Mouse (Mus musculus) embryonic fibroblast, embryonic 13.5 days (primary cell): ENCODE results near the gene Msantd3. TPM values are rescaled to one million over a fixed set of nuclear protein-coding genes. Genes with fewer than 3 reads are reported as not detected.

Experiments
- H3K27ac ChIP-seq: 2 replicates; pipeline ENCODE4 v1.5.1; 2012; ENCODE audit warnings: low read length, control low read depth, inconsistent platforms; ENCODE audit not compliant: insufficient read depth
- H3K4me1 ChIP-seq: 2 replicates; pipeline ENCODE4 v1.6.1; 2011; ENCODE audit warnings: low read length; ENCODE audit not compliant: control insufficient read depth, insufficient read depth
- H3K4me3 ChIP-seq: 2 replicates; pipeline ENCODE4 v1.5.1; 2011; ENCODE audit warnings: mild to moderate bottlenecking, control low read depth, low read length; ENCODE audit not compliant: insufficient read depth
- CTCF ChIP-seq: IDR thresholded peaks from 2 replicates; pipeline ENCODE4 v1.5.1; 2011; ENCODE audit warnings: mild to moderate bottlenecking, control low read depth, low read length, moderate library complexity, borderline replicate concordance; ENCODE audit not compliant: insufficient read depth
- POLR2A ChIP-seq: IDR thresholded peaks from 2 replicates; pipeline ENCODE4 v1.6.1; 2011; ENCODE audit warnings: low read depth, mild to moderate bottlenecking, control low read depth, low read length, moderate library complexity
- polyA plus RNA-seq: library from polyadenylated mRNA; stranded (reverse); fragments of >200 nt; gene quantifications from 2 replicates; pipeline ENCODE4 v1.2.4, GENCODE M21; 2011; ENCODE audit warnings: low read depth; ENCODE audit not compliant: missing spikeins, insufficient read length

The Msantd3 gene
- polyA plus RNA-seq, 1 experiment = 37.3 TPM

DNA sequence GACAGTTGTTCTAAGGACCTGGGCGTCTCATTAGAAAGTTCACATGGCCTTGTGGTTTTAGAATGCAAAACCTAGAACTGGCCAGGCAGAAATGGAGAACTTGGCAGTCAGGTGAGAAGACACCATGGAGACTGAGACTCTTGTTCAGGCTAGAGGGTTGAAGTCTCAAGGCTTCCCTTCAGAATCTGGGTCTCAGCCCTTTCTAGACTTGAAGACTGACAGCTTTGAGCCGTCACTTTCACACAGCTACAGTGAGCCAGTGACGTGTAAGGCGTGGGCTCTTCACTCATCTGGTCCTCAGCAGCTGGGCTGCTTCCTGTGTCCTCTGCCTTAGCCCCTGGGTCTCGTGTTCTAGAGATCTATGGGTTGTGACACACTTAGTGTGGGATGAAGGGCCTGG, 52.6 kb downstream of the Msantd3 start:
- H3K27ac ChIP-seq = no peak overlapping the region
- no peak for TF ChIP-seq CTCF
- no peak for TF ChIP-seq POLR2A

GRCm38 (mm10) chr4:48592844-48593243, 53.1 kb downstream of the Msantd3 start:
- H3K4me3 ChIP-seq = no peak overlapping the region
- H3K27ac ChIP-seq = no peak overlapping the region
- TF ChIP-seq POLR2A (no peak), CTCF (no peak)
- no peaks in the 10 kb centered on the region for H3K4me1 ChIP-seq

More for the DNA sequence above, 52.6 kb downstream of the Msantd3 start:
- H3K4me1 ChIP-seq = no peaks in the 10 kb centered on the region
- no peak overlapping the region for H3K4me3 ChIP-seq

DNA sequence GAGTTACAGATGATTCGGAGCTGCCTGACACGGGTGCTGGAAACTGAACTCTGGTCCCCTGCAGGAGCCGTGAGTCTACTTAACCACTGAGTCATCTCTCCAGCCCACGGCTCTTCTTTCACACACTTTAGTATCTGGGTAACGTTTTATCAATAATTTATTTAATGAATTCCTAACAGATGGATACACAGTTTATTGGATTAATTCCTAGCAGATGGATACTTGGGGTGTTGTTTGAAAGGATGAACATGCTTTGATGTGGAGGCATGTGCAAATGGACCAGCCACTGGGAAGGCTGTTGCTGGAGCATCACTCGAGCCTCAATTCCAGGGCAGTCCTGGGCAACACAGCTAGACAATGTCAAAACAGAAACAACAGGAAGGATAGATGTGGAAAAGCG, 56.4 kb downstream of the Msantd3 start:
- H3K4me3 ChIP-seq = no peak overlapping the region
- no peaks in the 10 kb centered on the region for H3K4me1 ChIP-seq
- TF ChIP-seq CTCF (no peak), POLR2A (no peak)
- H3K27ac ChIP-seq = no peak overlapping the region

GRCm38 (mm10) chr4:48605650-48606049, 65.9 kb downstream of the Msantd3 start:
- no peak overlapping the region for H3K27ac ChIP-seq
- TF ChIP-seq POLR2A = no peak
- no peak for TF ChIP-seq CTCF
- no peaks in the 10 kb centered on the region for H3K4me1 ChIP-seq
- no peak overlapping the region for H3K4me3 ChIP-seq

- Histone ChIP-seq H3K4me3 (no peak overlapping the region), H3K4me1 (0 out of 2 replicates have a peak, but pooled peaks cover 2% of the 10 kb centered on the region), H3K27ac (no peak overlapping the region)
- TF ChIP-seq CTCF (no peak), POLR2A (no peak)
Measured at GRCm38 (mm10) chr4:48609485-48609884, 69.8 kb downstream of the Msantd3 start.

GRCm38 (mm10) chr4:48610251-48610650, 70.5 kb downstream of the Msantd3 start:
- Histone ChIP-seq H3K4me1 (peaks cover 6% of the 10 kb centered on the region), H3K4me3 (no peak overlapping the region), H3K27ac (no peak overlapping the region)
- no peak for TF ChIP-seq CTCF
- TF ChIP-seq POLR2A = no peak

Other genes starting within 250 kb of the Msantd3 start
- gene Tex10, start 66.5 kb upstream of the Msantd3 start, polyA plus RNA-seq = 66.2 TPM in 2 replicates
- gene Tmeff1, start 45.2 kb downstream of the Msantd3 start, polyA plus RNA-seq = 120 and 125 TPM in 2 replicates
- 7.7 and 13.4 TPM in 2 replicates for gene Cavin4, start 123.6 kb downstream of the Msantd3 start, polyA plus RNA-seq